Mouse (Mus musculus) heart, embryonic 14.5 days (tissue): ENCODE measurements around the gene Xpo6. TPM values are rescaled to one million over a fixed set of nuclear protein-coding genes. Genes with fewer than 3 reads are reported as not detected.

Experiments used
- ATAC-seq: fragments of 200-750 bp; cut with Nextera tagmentation; 2 replicates; pipeline ENCODE4 v1.8.0; 2017; ENCODE audit warnings: low read depth, moderate TSS enrichment; ENCODE audit not compliant: insufficient number of reproducible peaks, insufficient read depth, low FRiP score
- H3K27ac ChIP-seq, 2 experiments: fragments of 200-500 bp in 1 of 2; fragments of 300-500 bp in 1 of 2; sonication (generic) in 1 of 2; replicated peaks in 1 of 2; 2 replicates each; pipeline ENCODE4 v1.5.1; 2012 to 2014; ENCODE audit warnings: low read depth in 2 of 2, low read length in 2 of 2, control low read depth in 1 of 2, mild to moderate bottlenecking in 1 of 2, mixed read lengths in 1 of 2; ENCODE audit not compliant: control insufficient read depth in 1 of 2, insufficient read depth in 1 of 2
- H3K27me3 ChIP-seq: fragments of 300-500 bp; sonication (generic); 2 replicates; pipeline ENCODE4 v1.6.1; 2014; ENCODE audit warnings: mild to moderate bottlenecking, low read length, control low read depth; ENCODE audit not compliant: control insufficient read depth, insufficient read depth
- H3K36me3 ChIP-seq: fragments of 300-500 bp; sonication (generic); 2 replicates; pipeline ENCODE4 v1.6.1; 2014; ENCODE audit warnings: mild to moderate bottlenecking, control low read depth, low read length, mixed read lengths; ENCODE audit not compliant: control insufficient read depth, insufficient read depth
- H3K4me1 ChIP-seq, 2 experiments: fragments of 200-500 bp in 1 of 2; fragments of 300-500 bp in 1 of 2; sonication (generic) in 1 of 2; 2 replicates each; pipeline ENCODE4 v1.6.1; 2012 to 2014; ENCODE audit warnings: low read length in 2 of 2, control low read depth in 1 of 2, mixed read lengths in 1 of 2; ENCODE audit not compliant: control insufficient read depth in 2 of 2, insufficient read depth in 2 of 2
- H3K4me2 ChIP-seq: fragments of 300-500 bp; sonication (generic); 2 replicates; pipeline ENCODE4 v1.6.1; 2014; ENCODE audit warnings: mild to moderate bottlenecking, low read length
- H3K4me3 ChIP-seq, 2 experiments: fragments of 200-500 bp in 1 of 2; fragments of 300-500 bp in 1 of 2; sonication (generic) in 1 of 2; 2 replicates each; pipeline ENCODE4 v1.5.1; 2012 to 2014; ENCODE audit warnings: low read length in 2 of 2, mild to moderate bottlenecking in 2 of 2, control low read depth in 1 of 2, low read depth in 1 of 2, moderate library complexity in 1 of 2; ENCODE audit not compliant: control insufficient read depth in 1 of 2, insufficient read depth in 1 of 2
- H3K9ac ChIP-seq: fragments of 300-500 bp; sonication (generic); 2 replicates; pipeline ENCODE4 v1.6.1; 2014; ENCODE audit warnings: mild to moderate bottlenecking, low read length
- H3K9me3 ChIP-seq: fragments of 300-500 bp; sonication (generic); 2 replicates; pipeline ENCODE4 v1.6.1; 2016; ENCODE audit warnings: low read length, control low read depth; ENCODE audit not compliant: control insufficient read depth
- WGBS: fragments of 180-500 bp; shearing (Covaris S2); extraction: QIAGEN DNeasy Blood & Tissue Kit; methylation state at CpG from one replicate; pipeline ENCODE4 v1.1.7; 2014; 5-methylcytosine and 5-hydroxymethylcytosine counted together
- polyA plus RNA-seq: library from polyadenylated mRNA; unstranded; fragments of >200 nt; fragmentation: Nextera tagmentation; extraction: Ambion mirVana; gene quantifications from 2 replicates; pipeline ENCODE4 v1.2.1, GENCODE M21; 2014

Gene Xpo6
- polyA plus RNA-seq, 1 experiment from 2014 or later = 33.8 TPM

DNA sequence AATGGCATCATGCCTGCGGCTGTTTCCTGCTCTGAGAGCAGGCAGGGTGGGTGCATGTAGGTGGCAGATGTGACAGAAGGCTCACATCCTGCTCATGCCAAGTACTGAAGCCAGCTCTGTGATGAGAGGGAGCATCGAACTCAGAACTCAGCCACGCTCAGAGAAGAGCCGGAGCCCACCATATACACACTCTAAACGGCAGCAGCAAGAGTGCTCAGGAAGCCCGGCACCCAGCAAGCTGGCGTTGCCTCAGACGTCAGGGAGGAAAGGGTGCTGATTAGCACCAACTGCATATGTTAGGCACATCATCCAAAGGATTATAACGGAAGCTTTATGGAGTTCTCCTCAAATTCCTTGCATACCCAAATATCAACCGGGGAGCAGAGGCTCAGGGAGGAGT is 112.7 kb downstream of the Xpo6 start:
- WGBS = 49% methylated on average over 10 of the region's 10 CpGs
- H3K4me2 ChIP-seq = no peak overlapping the region
- H3K9me3 ChIP-seq = no peaks in the 10 kb centered on the region

DNA sequence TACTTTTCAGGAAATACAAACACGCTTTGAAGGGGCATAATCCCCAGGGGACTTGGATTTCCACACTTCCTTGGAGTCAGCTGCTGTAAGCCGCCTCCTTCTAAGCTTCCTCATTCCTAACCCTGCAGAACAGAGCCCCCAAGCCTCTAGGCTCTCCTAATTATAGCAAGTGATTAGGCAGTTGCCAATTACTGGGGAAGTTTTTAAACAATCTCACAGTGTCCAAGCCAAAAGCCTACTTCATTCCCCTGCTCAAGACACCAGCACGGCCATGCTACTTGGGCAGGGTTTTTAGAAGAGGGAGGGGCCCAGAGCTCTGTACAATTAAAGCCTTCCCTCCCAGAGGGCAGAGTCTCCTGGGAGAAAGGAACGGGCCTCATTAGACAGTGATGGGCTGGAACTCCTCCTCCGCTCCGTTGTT is 114.0 kb downstream of the Xpo6 start:
- H3K9ac ChIP-seq = peak overlapping the region; percentile 46; the same call in 1 of the 2 replicates
- 27% methylated on average over 6 of the region's 6 CpGs for WGBS

More for the DNA sequence above, 112.7 kb downstream of the Xpo6 start:
- H3K9ac ChIP-seq = no peak overlapping the region
- H3K36me3 ChIP-seq = no peaks in the 10 kb centered on the region
- no peak for ATAC-seq
- peaks cover 29 to 37% of the 10 kb centered on the region in 2 experiments for H3K4me1 ChIP-seq
- no peak overlapping the region for H3K4me3 ChIP-seq
- H3K27me3 ChIP-seq = peaks cover 20% of the 10 kb centered on the region
- no peak overlapping the region for H3K27ac ChIP-seq

DNA sequence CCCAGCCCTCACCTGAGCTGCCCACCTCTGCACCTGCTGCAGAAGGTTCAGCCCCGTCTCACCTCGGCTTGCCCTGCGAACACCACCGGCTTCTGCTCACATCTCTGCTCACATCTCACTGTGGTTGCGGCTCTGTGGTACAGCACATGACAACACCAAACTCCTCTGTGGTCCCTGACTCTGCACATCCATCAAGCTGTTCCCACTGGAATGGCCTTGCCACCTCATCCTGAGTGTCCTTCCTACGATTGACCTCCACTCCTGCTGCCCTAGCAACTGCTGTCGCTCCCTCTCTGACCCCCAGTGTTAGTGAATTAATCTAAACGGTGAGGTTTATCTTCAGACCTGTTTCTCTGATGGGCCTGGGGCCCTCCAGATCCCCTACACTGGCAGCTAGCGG is 115.1 kb downstream of the Xpo6 start:
- Histone ChIP-seq H3K27me3 (peaks cover 41% of the 10 kb centered on the region), H3K9me3 (no peaks in the 10 kb centered on the region), H3K4me2 (no peak overlapping the region), H3K4me1 (peaks cover 31 to 41% of the 10 kb centered on the region in 2 experiments), H3K4me3 (no peak overlapping the region), H3K27ac (no peak overlapping the region), H3K9ac (no peak overlapping the region), H3K36me3 (no peaks in the 10 kb centered on the region)
- ATAC-seq = no peak
- 82% methylated on average over 9 of the region's 9 CpGs for WGBS

More for the DNA sequence above, 114.0 kb downstream of the Xpo6 start:
- H3K9me3 ChIP-seq = no peaks in the 10 kb centered on the region
- peak overlapping the region in 1 of 2 experiments; percentile 53; a peak in 2 of 4 replicates for H3K27ac ChIP-seq
- no peak overlapping the region for H3K4me3 ChIP-seq
- H3K4me2 ChIP-seq = peak overlapping the region; percentile 39
- no peak for ATAC-seq
- peaks cover 31 to 41% of the 10 kb centered on the region in 2 experiments for H3K4me1 ChIP-seq
- H3K36me3 ChIP-seq = no peaks in the 10 kb centered on the region
- H3K27me3 ChIP-seq = peaks cover 32% of the 10 kb centered on the region

DNA sequence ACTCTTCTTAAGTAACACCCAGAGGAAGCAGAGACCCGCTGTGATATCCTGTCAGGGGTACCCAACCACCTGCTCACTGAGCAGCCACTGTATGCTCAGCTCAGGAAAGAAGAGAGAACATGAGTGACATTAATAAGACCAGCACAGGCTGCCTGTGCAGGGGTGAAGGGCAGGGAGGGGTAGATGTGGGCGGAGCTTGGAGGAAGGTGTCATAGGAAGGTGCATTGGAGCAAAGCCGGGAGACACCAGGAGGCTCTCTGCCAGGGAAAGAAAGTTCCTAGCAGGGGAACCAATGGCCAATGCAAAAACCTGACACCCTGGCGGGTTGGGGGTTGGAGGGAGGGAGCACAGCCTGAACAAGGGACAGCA is 116.3 kb downstream of the Xpo6 start:
- H3K36me3 ChIP-seq = no peaks in the 10 kb centered on the region
- H3K4me3 ChIP-seq = no peak overlapping the region
- H3K27ac ChIP-seq = no peak overlapping the region
- no peak for ATAC-seq
- H3K9ac ChIP-seq = peak overlapping the region; percentile 21; the same call in 1 of the 2 replicates
- H3K27me3 ChIP-seq = peaks cover 48% of the 10 kb centered on the region
- H3K4me1 ChIP-seq = peaks cover 31 to 41% of the 10 kb centered on the region in 2 experiments
- 30% methylated on average over 4 of the region's 4 CpGs for WGBS
- H3K9me3 ChIP-seq = no peaks in the 10 kb centered on the region
- H3K4me2 ChIP-seq = no peak overlapping the region

DNA sequence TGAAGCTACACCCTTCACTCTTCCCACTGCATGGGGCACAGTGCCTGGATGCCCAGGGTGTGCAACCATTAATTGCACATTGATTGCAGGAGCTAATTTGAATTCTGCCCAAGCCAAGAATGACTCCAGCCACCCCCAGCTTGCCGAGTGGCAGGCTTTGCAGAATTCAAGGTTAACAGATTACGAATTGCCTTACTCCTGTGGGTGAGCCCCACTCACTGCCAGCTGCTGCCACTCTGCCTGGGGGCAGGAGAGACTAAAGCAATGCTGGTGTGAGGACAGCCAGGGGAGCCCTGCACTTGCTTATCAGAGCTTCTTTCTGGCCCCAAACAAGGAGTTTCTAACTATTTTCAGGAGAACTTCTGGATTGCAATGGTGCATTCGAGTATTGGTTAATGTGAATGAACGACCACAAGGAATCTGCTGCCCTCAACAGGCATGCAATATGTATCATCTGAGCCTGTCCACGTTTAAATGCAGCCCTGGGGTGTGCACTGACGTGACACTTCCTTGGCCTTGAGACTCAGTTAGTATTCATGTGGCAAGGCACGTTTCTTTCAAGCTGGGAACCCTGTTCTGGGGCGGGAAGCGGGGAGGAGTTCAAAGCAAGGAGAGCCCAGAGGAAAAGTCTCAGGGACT is 116.8 kb downstream of the Xpo6 start:
- no peak for ATAC-seq
- Histone ChIP-seq H3K4me3 (no peak overlapping the region), H3K9ac (peak overlapping the region; percentile 21; the same call in 1 of the 2 replicates), H3K4me2 (no peak overlapping the region), H3K36me3 (no peaks in the 10 kb centered on the region), H3K27ac (no peak overlapping the region), H3K9me3 (no peaks in the 10 kb centered on the region), H3K4me1 (peaks cover 31 to 41% of the 10 kb centered on the region in 2 experiments), H3K27me3 (peaks cover 48% of the 10 kb centered on the region)
- 18% methylated on average over 9 of the region's 9 CpGs for WGBS

DNA sequence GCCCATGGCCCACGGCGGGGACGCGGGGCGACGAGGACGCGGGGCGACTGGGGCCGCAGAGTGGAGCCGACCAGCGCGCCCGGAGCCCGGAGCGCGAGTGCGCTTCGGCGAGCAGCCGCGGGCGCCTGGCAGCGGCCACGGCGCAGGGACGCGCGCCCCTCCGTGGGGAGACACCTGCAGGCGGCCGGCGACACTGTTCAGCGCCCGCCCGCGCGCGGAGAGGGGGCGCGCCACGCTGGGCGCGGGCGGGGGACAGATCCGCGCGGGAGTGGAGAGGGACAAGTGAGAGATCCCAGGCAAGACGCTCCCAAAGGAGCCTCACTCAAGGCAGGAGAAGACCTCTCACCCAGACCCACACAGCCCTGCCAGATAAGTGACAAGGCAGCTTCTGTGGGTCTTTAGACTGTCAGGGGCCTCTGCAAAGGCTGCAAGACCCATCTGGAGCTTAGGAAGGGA is 118.0 kb downstream of the Xpo6 start, which contains the start of gene Gsg1l:
TSS of gene Gsg1l (minus strand) at position 126 of the 456 bp plus-strand sequence.
- Histone ChIP-seq H3K9ac (peak within 1 kb of the TSS; percentile 86), H3K4me3 (peak within 1 kb of the TSS; percentile 55 to 76), H3K4me1 (peaks cover 26 to 34% of the 10 kb centered on the region in 2 experiments), H3K27me3 (peaks cover 48% of the 10 kb centered on the region), H3K9me3 (no peaks in the 10 kb centered on the region), H3K4me2 (peak within 1 kb of the TSS; percentile 99), H3K36me3 (no peaks in the 10 kb centered on the region), H3K27ac (peak within 1 kb of the TSS in 1 of 2 experiments; percentile 41; a peak in 1 of 4 replicates)
- WGBS = under 1% methylated on average over 43 of the region's 49 CpGs
- peak; percentile 61 for ATAC-seq

DNA sequence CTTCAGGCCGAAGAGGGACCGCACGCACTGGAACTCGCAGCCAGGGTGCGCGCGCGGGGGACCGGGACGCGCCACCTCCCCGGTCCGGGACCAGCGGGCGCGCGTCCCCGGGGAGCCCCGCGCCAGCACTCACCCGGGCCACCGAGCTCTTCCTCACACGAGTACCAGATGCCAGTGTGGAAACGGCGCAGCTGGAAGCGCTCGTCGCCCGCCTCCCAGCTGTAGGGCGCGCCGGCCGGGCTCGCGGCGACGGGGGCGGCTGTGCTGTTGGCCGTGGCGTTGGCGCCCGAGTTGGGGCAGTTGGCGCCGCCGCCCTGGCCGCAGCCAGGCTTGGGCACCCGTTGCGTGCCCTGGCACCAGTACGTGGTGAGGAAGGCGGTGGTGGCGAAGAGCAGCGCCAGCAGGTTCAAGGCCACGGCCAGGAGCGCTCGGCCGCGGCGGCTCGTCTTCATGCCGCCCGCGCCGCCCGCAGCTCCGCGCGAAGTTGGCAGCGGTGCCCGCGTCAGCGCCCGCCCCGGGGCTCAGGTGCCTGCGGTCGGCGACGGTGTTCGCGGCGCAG is 118.5 kb downstream of the Xpo6 start:
- Histone ChIP-seq H3K4me1 (peaks cover 26 to 34% of the 10 kb centered on the region in 2 experiments), H3K27me3 (peaks cover 48% of the 10 kb centered on the region), H3K4me3 (peak overlapping the region; percentile 55 to 76), H3K27ac (peak overlapping the region in 1 of 2 experiments; percentile 41; a peak in 1 of 4 replicates), H3K4me2 (peak overlapping the region; percentile 99), H3K9ac (peak overlapping the region; percentile 86), H3K9me3 (no peaks in the 10 kb centered on the region), H3K36me3 (no peaks in the 10 kb centered on the region)
- under 1% methylated on average over 70 of the region's 80 CpGs for WGBS
- 0 out of 2 replicates have a peak, but pooled peaks have one; percentile 2 for ATAC-seq
